Mouse (Mus musculus) heart, embryonic 14.5 days (tissue): ENCODE measurements around the gene Plcl1. TPM values are rescaled to one million over a fixed set of nuclear protein-coding genes. Genes with fewer than 3 reads are reported as not detected.

Experiments
- ATAC-seq: fragments of 200-750 bp; cut with Nextera tagmentation; 2 replicates; pipeline ENCODE4 v1.8.0; 2017; ENCODE audit warnings: low read depth, moderate TSS enrichment; ENCODE audit not compliant: insufficient number of reproducible peaks, insufficient read depth, low FRiP score
- H3K27ac ChIP-seq, 2 experiments: fragments of 200-500 bp in 1 of 2; fragments of 300-500 bp in 1 of 2; sonication (generic) in 1 of 2; replicated peaks in 1 of 2; 2 replicates each; pipeline ENCODE4 v1.5.1; 2012 to 2014; ENCODE audit warnings: low read depth in 2 of 2, low read length in 2 of 2, control low read depth in 1 of 2, mild to moderate bottlenecking in 1 of 2, mixed read lengths in 1 of 2; ENCODE audit not compliant: control insufficient read depth in 1 of 2, insufficient read depth in 1 of 2
- H3K27me3 ChIP-seq: fragments of 300-500 bp; sonication (generic); 2 replicates; pipeline ENCODE4 v1.6.1; 2014; ENCODE audit warnings: mild to moderate bottlenecking, low read length, control low read depth; ENCODE audit not compliant: control insufficient read depth, insufficient read depth
- H3K36me3 ChIP-seq: fragments of 300-500 bp; sonication (generic); 2 replicates; pipeline ENCODE4 v1.6.1; 2014; ENCODE audit warnings: mild to moderate bottlenecking, control low read depth, low read length, mixed read lengths; ENCODE audit not compliant: control insufficient read depth, insufficient read depth
- H3K4me1 ChIP-seq, 2 experiments: fragments of 200-500 bp in 1 of 2; fragments of 300-500 bp in 1 of 2; sonication (generic) in 1 of 2; 2 replicates each; pipeline ENCODE4 v1.6.1; 2012 to 2014; ENCODE audit warnings: low read length in 2 of 2, control low read depth in 1 of 2, mixed read lengths in 1 of 2; ENCODE audit not compliant: control insufficient read depth in 2 of 2, insufficient read depth in 2 of 2
- H3K4me2 ChIP-seq: fragments of 300-500 bp; sonication (generic); 2 replicates; pipeline ENCODE4 v1.6.1; 2014; ENCODE audit warnings: mild to moderate bottlenecking, low read length
- H3K4me3 ChIP-seq, 2 experiments: fragments of 200-500 bp in 1 of 2; fragments of 300-500 bp in 1 of 2; sonication (generic) in 1 of 2; 2 replicates each; pipeline ENCODE4 v1.5.1; 2012 to 2014; ENCODE audit warnings: low read length in 2 of 2, mild to moderate bottlenecking in 2 of 2, control low read depth in 1 of 2, low read depth in 1 of 2, moderate library complexity in 1 of 2; ENCODE audit not compliant: control insufficient read depth in 1 of 2, insufficient read depth in 1 of 2
- H3K9ac ChIP-seq: fragments of 300-500 bp; sonication (generic); 2 replicates; pipeline ENCODE4 v1.6.1; 2014; ENCODE audit warnings: mild to moderate bottlenecking, low read length
- H3K9me3 ChIP-seq: fragments of 300-500 bp; sonication (generic); 2 replicates; pipeline ENCODE4 v1.6.1; 2016; ENCODE audit warnings: low read length, control low read depth; ENCODE audit not compliant: control insufficient read depth
- WGBS: fragments of 180-500 bp; shearing (Covaris S2); extraction: QIAGEN DNeasy Blood & Tissue Kit; methylation state at CpG from one replicate; pipeline ENCODE4 v1.1.7; 2014; 5-methylcytosine and 5-hydroxymethylcytosine counted together
- polyA plus RNA-seq: library from polyadenylated mRNA; unstranded; fragments of >200 nt; fragmentation: Nextera tagmentation; extraction: Ambion mirVana; gene quantifications from 2 replicates; pipeline ENCODE4 v1.2.1, GENCODE M21; 2014

The Plcl1 gene
- polyA plus RNA-seq, 1 experiment from 2014 or later = 1.2 TPM

DNA sequence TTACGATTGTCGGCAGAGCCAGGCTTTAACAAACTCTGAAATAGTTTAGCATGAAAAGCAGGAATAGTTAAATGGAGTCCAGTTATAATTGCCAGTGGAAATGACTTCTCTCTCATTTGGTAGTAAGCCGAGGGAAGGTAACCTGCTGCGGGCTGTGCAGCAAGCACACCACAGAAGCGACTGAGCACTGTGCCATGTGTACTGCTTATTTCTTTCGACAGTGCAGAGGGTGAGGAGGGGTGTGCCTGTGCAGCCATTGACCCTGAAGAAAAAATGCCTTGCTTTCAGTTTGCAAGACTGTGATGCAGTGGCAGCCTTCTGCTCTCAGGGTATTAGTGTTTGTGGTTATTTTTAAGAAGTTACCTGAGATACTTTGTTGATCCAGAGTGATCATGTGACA lies 299.5 kb downstream of the Plcl1 start:
- no peak overlapping the region for H3K4me2 ChIP-seq
- no peaks in the 10 kb centered on the region for H3K4me1 ChIP-seq
- no peak overlapping the region for H3K27ac ChIP-seq
- H3K4me3 ChIP-seq = no peak overlapping the region
- H3K27me3 ChIP-seq = no peaks in the 10 kb centered on the region
- ATAC-seq = no peak
- WGBS = 90% methylated on average over 6 of the region's 6 CpGs
- no peaks in the 10 kb centered on the region for H3K9me3 ChIP-seq
- no peaks in the 10 kb centered on the region for H3K36me3 ChIP-seq
- H3K9ac ChIP-seq = no peak overlapping the region

DNA sequence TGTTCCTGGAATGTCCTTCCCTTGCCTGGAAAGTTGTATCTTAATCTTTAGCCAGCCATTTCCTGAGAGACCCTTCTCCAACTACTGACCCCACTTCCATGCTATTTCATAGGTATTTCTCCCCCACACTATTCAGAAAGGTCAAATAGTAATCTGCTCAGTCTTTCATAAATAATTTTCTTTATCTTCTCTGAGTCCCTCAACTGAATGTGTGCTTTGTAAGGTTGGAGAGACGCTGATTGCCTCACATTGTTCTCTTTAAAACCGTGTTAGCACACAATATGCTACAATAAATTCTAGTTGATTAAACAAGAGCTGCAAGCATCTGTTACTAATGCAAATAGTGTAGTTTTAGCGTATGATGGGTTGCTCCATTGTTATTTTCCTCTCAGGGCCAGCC lies 300.0 kb downstream of the Plcl1 start:
- no peaks in the 10 kb centered on the region for H3K27me3 ChIP-seq
- no peak overlapping the region for H3K27ac ChIP-seq
- 73% methylated on average over 3 of the region's 3 CpGs for WGBS
- ATAC-seq = no peak
- H3K36me3 ChIP-seq = no peaks in the 10 kb centered on the region
- no peak overlapping the region for H3K4me3 ChIP-seq
- H3K9me3 ChIP-seq = no peaks in the 10 kb centered on the region
- H3K9ac ChIP-seq = no peak overlapping the region
- H3K4me1 ChIP-seq = no peaks in the 10 kb centered on the region
- H3K4me2 ChIP-seq = no peak overlapping the region

DNA sequence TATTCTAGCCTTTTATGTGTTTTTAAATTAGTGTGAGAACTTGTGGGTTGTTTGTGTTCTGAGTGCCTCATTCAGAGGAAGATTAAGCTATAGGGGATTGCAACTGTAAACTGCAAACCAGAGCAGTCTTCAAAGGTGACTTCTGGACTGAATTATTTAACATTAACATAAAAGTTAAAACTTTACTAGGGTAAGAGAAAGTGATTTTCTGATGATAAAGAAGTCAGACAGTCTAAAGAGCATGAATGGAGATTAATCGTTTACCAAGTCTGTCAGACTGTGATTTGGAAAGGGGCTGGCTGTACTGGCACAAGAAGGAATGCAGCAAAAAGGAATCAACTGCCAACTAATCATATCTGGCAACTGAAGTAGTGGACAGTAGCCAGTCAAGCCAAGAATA lies 301.2 kb downstream of the Plcl1 start:
- Histone ChIP-seq H3K36me3 (no peaks in the 10 kb centered on the region), H3K4me3 (no peak overlapping the region), H3K27me3 (no peaks in the 10 kb centered on the region), H3K4me2 (no peak overlapping the region), H3K4me1 (no peaks in the 10 kb centered on the region), H3K9ac (no peak overlapping the region), H3K27ac (no peak overlapping the region), H3K9me3 (no peaks in the 10 kb centered on the region)
- ATAC-seq = no peak
- WGBS = 58% methylated on average over 1 of the region's 1 CpGs

DNA sequence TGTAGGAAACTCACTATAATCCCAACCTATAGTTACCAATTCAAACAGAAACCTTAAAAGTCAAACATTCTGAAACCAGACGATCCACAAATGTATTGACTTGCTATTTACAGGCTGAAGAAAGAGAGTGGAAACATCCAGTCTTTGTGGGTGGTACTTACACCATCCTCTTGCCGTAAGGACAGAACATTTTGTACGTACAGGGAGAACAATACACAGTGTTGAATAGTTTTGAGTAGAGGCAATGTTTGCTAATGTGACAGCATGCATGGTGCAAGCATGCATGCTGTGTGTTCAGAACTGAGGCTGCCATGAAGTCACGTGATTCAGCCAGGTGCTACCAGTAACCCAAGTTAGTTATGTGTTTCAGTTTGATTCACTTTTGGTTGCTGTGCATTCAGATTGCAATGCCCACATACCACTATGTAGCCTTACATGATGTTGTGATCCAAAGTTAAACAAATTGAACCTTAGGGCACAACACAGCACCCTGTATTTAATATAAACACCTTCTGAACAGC lies 311.6 kb downstream of the Plcl1 start:
- no peaks in the 10 kb centered on the region for H3K9me3 ChIP-seq
- no peak for ATAC-seq
- H3K9ac ChIP-seq = no peak overlapping the region
- H3K36me3 ChIP-seq = no peaks in the 10 kb centered on the region
- H3K27me3 ChIP-seq = no peaks in the 10 kb centered on the region
- no peak overlapping the region for H3K4me3 ChIP-seq
- no peak overlapping the region for H3K27ac ChIP-seq
- 84% methylated on average over 4 of the region's 4 CpGs for WGBS
- no peaks in the 10 kb centered on the region for H3K4me1 ChIP-seq
- no peak overlapping the region for H3K4me2 ChIP-seq

DNA sequence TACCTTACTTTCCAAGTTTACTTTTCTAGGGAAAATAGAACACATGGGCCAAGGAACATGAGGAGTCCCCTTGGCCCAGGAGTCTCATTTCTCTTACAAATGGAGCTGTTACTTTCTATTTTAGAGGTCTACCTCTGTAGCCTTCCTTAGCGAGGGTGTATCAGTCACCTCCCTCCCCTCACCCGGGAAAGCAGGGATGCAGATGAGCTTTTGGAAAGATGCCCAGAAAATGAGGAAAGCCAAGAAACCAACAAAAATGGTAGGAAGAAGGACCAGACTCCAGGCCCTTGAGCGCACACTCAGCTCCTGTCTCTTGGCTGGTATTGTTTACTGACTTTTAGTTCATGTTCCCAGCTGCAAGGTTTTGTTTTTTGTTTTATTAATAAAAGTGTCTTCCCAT lies 319.7 kb downstream of the Plcl1 start:
- 48% methylated on average over 3 of the region's 3 CpGs for WGBS

DNA sequence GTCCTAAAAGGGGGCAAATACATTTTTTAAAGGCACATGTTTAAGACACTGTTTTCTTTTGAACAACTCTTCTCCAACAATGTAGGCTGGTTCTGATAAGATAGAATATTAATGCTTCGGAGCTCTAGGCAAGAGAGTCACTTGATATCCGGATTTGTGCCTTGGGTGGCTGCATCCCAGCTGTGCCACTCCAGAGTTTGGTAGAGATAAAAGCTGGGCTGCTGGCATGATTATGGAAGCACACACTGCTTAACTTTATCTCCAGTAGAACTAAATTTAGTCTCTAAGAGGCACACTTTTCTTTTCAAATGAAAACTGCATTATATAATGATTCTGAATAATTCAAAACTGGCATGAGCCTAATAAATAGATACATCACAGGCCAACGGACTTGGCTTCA lies 323.6 kb downstream of the Plcl1 start:
- 44% methylated on average over 3 of the region's 3 CpGs for WGBS
- Histone ChIP-seq H3K36me3 (no peaks in the 10 kb centered on the region), H3K9me3 (0 out of 2 replicates have a peak, but pooled peaks cover 2% of the 10 kb centered on the region), H3K4me3 (no peak overlapping the region), H3K27ac (no peak overlapping the region), H3K27me3 (no peaks in the 10 kb centered on the region), H3K4me1 (no peaks in the 10 kb centered on the region), H3K4me2 (no peak overlapping the region), H3K9ac (no peak overlapping the region)
- no peak for ATAC-seq

More for the DNA sequence above, 319.7 kb downstream of the Plcl1 start:
- Histone ChIP-seq H3K27me3 (no peaks in the 10 kb centered on the region), H3K27ac (no peak overlapping the region), H3K36me3 (no peaks in the 10 kb centered on the region), H3K4me2 (no peak overlapping the region), H3K9me3 (0 out of 2 replicates have a peak, but pooled peaks cover 2% of the 10 kb centered on the region), H3K4me1 (no peaks in the 10 kb centered on the region), H3K4me3 (no peak overlapping the region), H3K9ac (no peak overlapping the region)
- no peak for ATAC-seq

DNA sequence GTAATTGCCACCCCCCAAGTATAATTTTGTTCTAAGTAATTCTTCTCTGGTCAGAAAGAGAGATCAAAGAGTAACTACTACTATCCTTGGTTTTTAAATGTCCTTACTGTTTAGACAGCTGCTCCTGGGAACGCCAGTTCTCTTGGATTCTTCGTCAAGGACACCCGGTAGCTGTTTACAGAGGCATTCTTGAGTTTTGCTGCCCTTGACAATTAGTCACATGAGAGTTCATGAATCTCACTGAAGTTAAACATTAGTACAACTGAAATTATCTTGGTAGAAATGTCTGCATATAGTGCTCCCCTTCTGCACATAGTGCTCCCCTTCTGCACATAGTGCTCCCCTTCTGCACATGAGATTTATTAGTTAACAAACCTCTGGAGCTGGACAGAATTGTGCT lies 327.2 kb downstream of the Plcl1 start:
- no peaks in the 10 kb centered on the region for H3K4me1 ChIP-seq
- 0 out of 2 replicates have a peak, but pooled peaks cover 3% of the 10 kb centered on the region for H3K27me3 ChIP-seq
- 72% methylated on average over 3 of the region's 3 CpGs for WGBS
- H3K9ac ChIP-seq = no peak overlapping the region
- H3K4me3 ChIP-seq = no peak overlapping the region
- ATAC-seq = no peak
- H3K27ac ChIP-seq = no peak overlapping the region
- H3K9me3 ChIP-seq = 0 out of 2 replicates have a peak, but pooled peaks cover 2% of the 10 kb centered on the region
- no peaks in the 10 kb centered on the region for H3K36me3 ChIP-seq
- no peak overlapping the region for H3K4me2 ChIP-seq

DNA sequence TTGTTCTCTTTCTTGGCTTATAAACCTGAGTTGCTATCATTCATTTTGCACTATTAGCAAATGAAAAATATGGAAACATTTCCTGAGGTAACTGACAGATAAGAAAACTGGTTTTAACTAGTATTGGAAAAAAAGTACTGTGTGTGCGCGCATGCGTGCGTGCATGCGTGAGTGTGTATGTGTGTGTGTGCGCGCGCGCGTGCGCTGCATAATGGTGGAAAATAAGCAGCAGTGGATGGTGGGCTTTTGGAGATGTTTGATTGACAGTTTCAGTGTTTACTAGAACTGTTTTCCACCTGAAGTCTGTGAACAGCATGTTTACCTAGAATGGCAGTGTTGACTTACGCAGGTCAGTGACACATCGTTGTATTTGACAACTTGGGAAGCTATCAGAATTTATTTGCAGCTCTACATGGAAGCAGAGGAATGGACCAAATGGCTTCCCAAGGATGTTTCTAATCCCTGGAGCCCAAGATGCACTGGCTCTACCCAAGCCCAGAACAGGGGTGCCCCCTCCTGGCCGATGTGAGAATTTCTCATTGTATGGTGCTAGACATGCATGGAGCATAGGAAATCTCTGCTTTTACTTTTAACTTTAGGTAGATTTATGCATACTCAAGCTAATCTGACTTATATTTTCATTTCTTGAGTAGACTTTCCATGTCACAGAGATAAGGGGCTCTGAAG lies 330.5 kb downstream of the Plcl1 start:
- Histone ChIP-seq H3K4me2 (no peak overlapping the region), H3K9me3 (no peaks in the 10 kb centered on the region), H3K27ac (no peak overlapping the region), H3K4me1 (no peaks in the 10 kb centered on the region), H3K27me3 (peaks cover 7% of the 10 kb centered on the region; the same call in 1 of the 2 replicates), H3K36me3 (no peaks in the 10 kb centered on the region), H3K9ac (no peak overlapping the region), H3K4me3 (no peak overlapping the region)
- 83% methylated on average over 14 of the region's 14 CpGs for WGBS
- no peak for ATAC-seq
